Mouse (Mus musculus): Measurements from ENCODE around the gene Loxl4. TPM values are rescaled to one million over a fixed set of nuclear protein-coding genes. Genes with fewer than 3 reads are reported as not detected.

Loxl4 gene
- total and polyA plus RNA-seq, 3 experiments = 0.19 TPM; not detected in 2

DNA sequence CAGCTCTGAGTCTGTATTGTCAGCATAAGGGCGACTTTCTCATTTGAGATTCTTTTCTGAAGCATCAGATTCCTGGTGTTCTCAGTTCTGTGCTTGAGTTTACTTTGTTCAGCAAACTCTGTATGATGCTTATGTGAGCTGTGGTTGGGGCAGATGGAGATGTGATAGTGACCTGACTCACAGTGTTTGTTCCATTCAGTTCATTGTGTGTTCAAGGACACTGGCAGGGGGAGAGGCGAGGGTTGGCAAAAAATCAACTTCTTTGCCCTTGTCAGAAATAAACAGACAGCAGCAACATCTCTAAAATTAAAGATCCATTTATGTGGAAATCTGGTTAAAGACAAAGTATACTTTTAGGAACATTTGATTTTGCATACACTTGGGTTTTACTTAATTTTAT, 43.5 kb downstream of the Loxl4 start:
- no peaks in the 10 kb centered on the region for H3K27me3 ChIP-seq (replicated peaks)
- in situ Hi-C loops (cut with MboI; ENCODE audit: low pct_ligation_motif_present, low pct_unique_long_range_greater_than_20kb, low sequenced_read_pairs) = no loop called here
- H3K27ac ChIP-seq (ENCODE audit: insufficient read depth, low read depth) = no peak overlapping the region
- peaks cover 3% of the 10 kb centered on the region; the same call in 1 of the 2 replicates for H3K79me2 ChIP-seq (replicated peaks; ENCODE audit: control insufficient read depth, extremely low read depth, insufficient read depth, poor library complexity, severe bottlenecking)
- no peak overlapping the region for H3K4me3 ChIP-seq (replicated peaks in 1 of 3; ENCODE audit: low read depth in 2 of 3, low read length in 2 of 3, poor library complexity in 1 of 3)
- no peaks in the 10 kb centered on the region for H3K9me3 ChIP-seq (replicated peaks; ENCODE audit: low read length)
- no peak for TF ChIP-seq MEF2A (IDR thresholded peaks at IDR 0.05; ENCODE audit: borderline replicate concordance, low read depth, low read length)
- no peak overlapping the region for H3K4me2 ChIP-seq (ENCODE audit: insufficient read depth, low read depth, poor library complexity, severe bottlenecking)
- H3K4me1 ChIP-seq (ENCODE audit: control insufficient read depth in 1 of 2, insufficient read depth in 2 of 2) = peaks cover 0 to 25% of the 10 kb centered on the region in 2 experiments; a peak in 2 of 4 replicates
- H3K36me3 ChIP-seq (replicated peaks in 1 of 2; ENCODE audit: control insufficient read depth in 1 of 2, insufficient read depth in 1 of 2, low read length in 1 of 2) = peaks cover 0 to 27% of the 10 kb centered on the region in 2 experiments
- DNase-seq (ENCODE audit: extremely low read depth) = no peak
- dilution Hi-C loops (cut with MboI; ENCODE audit: extremely low pct_ligation_motif_present, extremely low pct_unique_long_range_greater_than_20kb, low sequenced_read_pairs) = no loop called here
- H3K9ac ChIP-seq (ENCODE audit: insufficient read depth, low read depth) = no peak overlapping the region

DNA sequence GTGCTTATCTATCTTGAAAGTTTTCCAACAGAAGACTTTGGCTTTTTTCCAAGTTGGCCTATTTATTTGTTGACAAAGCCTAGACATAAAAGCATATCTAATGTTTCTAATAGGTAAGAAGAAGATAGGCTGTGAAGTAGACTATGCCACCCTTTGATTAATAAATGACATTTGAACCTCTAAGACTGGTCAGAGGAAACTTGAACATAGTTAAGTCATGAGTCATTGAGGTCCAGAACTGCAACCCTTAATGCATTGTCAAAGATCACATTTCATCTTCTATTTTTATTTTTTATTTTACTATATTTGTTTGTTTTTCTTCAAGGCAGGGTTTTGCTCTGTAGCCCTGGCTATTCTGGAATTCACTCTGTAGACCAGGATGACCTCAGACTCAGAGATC, 45.6 kb downstream of the Loxl4 start:
- Histone ChIP-seq H3K4me1 (ENCODE audit: control insufficient read depth in 1 of 2, insufficient read depth in 2 of 2) (peaks cover 3 to 41% of the 10 kb centered on the region in 2 experiments; a peak in 2 of 4 replicates), H3K27ac (ENCODE audit: insufficient read depth, low read depth) (no peak overlapping the region), H3K9ac (ENCODE audit: insufficient read depth, low read depth) (no peak overlapping the region), H3K36me3 (replicated peaks in 1 of 2; ENCODE audit: control insufficient read depth in 1 of 2, insufficient read depth in 1 of 2, low read length in 1 of 2) (peaks cover 8 to 37% of the 10 kb centered on the region in 2 experiments), H3K9me3 (replicated peaks; ENCODE audit: low read length) (no peaks in the 10 kb centered on the region), H3K4me3 (replicated peaks in 1 of 3; ENCODE audit: low read depth in 2 of 3, low read length in 2 of 3, poor library complexity in 1 of 3) (no peak overlapping the region), H3K79me2 (replicated peaks; ENCODE audit: control insufficient read depth, extremely low read depth, insufficient read depth, poor library complexity, severe bottlenecking) (peaks cover 3% of the 10 kb centered on the region; the same call in 1 of the 2 replicates), H3K4me2 (ENCODE audit: insufficient read depth, low read depth, poor library complexity, severe bottlenecking) (no peak overlapping the region), H3K27me3 (replicated peaks) (no peaks in the 10 kb centered on the region)
- dilution Hi-C loops (cut with MboI; ENCODE audit: extremely low pct_ligation_motif_present, extremely low pct_unique_long_range_greater_than_20kb, low sequenced_read_pairs) = no loop called here
- DNase-seq (ENCODE audit: extremely low read depth) = no peak
- in situ Hi-C loops (cut with MboI; ENCODE audit: low pct_ligation_motif_present, low pct_unique_long_range_greater_than_20kb, low sequenced_read_pairs) = no loop called here
- TF ChIP-seq JUND (conservative IDR thresholded peaks at IDR 0.05; ENCODE audit: low read depth, low read length) (no peak), NRF1 (IDR thresholded peaks at IDR 0.05; ENCODE audit: low read depth, low read length) (no peak), USF2 (conservative IDR thresholded peaks at IDR 0.05; ENCODE audit: low read depth, low read length) (no peak), MAFK (IDR thresholded peaks at IDR 0.05; ENCODE audit: insufficient replicate concordance, low read length) (no peak), TBP (conservative IDR thresholded peaks at IDR 0.05; ENCODE audit: low read depth, low read length) (no peak)

DNA sequence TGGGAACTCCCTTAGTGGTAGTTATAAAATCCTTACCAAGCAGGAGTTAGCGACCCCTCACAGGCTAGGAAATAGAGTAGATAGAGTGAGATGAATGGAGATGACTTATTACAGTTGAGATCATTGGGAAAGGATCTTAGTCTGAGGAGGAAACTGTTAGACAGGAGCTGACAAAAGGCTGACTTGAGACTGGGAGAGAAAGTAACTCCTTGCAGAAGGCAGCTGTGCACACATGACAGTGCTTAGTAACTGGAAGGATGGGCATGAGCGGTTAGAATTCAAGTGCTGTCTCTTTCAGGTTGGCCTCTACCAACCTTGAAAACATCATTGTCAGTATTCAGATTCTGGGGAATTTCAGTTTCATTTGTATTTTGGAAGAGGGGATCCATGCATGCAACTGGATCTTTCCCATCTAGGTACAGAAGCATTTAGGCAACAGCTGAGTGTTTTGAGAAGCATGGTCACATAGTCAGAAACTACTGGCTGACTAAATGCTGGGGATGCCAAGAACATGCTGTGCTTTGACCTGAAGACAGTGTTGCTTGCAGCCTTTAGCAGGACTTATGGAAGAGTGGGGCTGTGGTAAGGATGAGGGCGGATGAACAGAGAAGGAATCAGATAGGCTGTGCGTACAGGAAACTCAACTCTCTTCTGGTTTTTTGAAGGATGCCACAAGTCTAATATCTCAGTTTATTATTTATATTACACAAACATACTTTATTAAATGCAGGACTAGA, 46.2 kb downstream of the Loxl4 start:
- dilution Hi-C loops (cut with MboI; ENCODE audit: extremely low pct_ligation_motif_present, extremely low pct_unique_long_range_greater_than_20kb, low sequenced_read_pairs) = no loop called here
- H3K9ac ChIP-seq (ENCODE audit: insufficient read depth, low read depth) = no peak overlapping the region

More for the DNA sequence above, 46.2 kb downstream of the Loxl4 start:
- no peak for TF ChIP-seq TCF12 (IDR thresholded peaks at IDR 0.05; ENCODE audit: low read depth, low read length)
- no peak for TF ChIP-seq MXI1 (IDR thresholded peaks at IDR 0.05; ENCODE audit: low read depth, low read length)
- no peak for TF ChIP-seq IRF4 (IDR thresholded peaks at IDR 0.05; ENCODE audit: low read depth, low read length)
- no peak for TF ChIP-seq USF2 (conservative IDR thresholded peaks at IDR 0.05; ENCODE audit: low read depth, low read length)
- Histone ChIP-seq H3K79me2 (replicated peaks; ENCODE audit: control insufficient read depth, extremely low read depth, insufficient read depth, poor library complexity, severe bottlenecking) (peaks cover 3% of the 10 kb centered on the region; the same call in 1 of the 2 replicates), H3K4me2 (ENCODE audit: insufficient read depth, low read depth, poor library complexity, severe bottlenecking) (no peak overlapping the region), H3K27me3 (replicated peaks) (no peaks in the 10 kb centered on the region), H3K4me3 (replicated peaks in 1 of 3; ENCODE audit: low read depth in 2 of 3, low read length in 2 of 3, poor library complexity in 1 of 3) (no peak overlapping the region), H3K4me1 (ENCODE audit: control insufficient read depth in 1 of 2, insufficient read depth in 2 of 2) (peaks cover 3 to 43% of the 10 kb centered on the region in 2 experiments; a peak in 2 of 4 replicates), H3K9me3 (replicated peaks; ENCODE audit: low read length) (no peaks in the 10 kb centered on the region), H3K27ac (ENCODE audit: insufficient read depth, low read depth) (no peak overlapping the region), H3K36me3 (replicated peaks in 1 of 2; ENCODE audit: control insufficient read depth in 1 of 2, insufficient read depth in 1 of 2, low read length in 1 of 2) (peaks cover 8 to 35% of the 10 kb centered on the region in 2 experiments)
- in situ Hi-C loops (cut with MboI; ENCODE audit: low pct_ligation_motif_present, low pct_unique_long_range_greater_than_20kb, low sequenced_read_pairs) = no loop called here
- no peak for DNase-seq (ENCODE audit: extremely low read depth)
